Mouse (Mus musculus) ES-Bruce4 (cell line): Measurements from ENCODE around the gene Slc25a33. TPM values are rescaled to one million over a fixed set of nuclear protein-coding genes. Genes with fewer than 3 reads are reported as not detected.

Source experiments
- H3K27ac ChIP-seq: 2 replicates; pipeline ENCODE4 v1.5.1; 2012; ENCODE audit warnings: low read length, inconsistent platforms; ENCODE audit not compliant: insufficient read depth
- H3K27me3 ChIP-seq: 2 replicates; pipeline ENCODE4 v1.6.1; 2012; ENCODE audit warnings: mild to moderate bottlenecking, low read length, inconsistent platforms; ENCODE audit not compliant: control insufficient read depth, poor library complexity, insufficient read depth, severe bottlenecking
- H3K36me3 ChIP-seq: 2 replicates; pipeline ENCODE4 v1.6.1; 2012; ENCODE audit warnings: inconsistent platforms, mild to moderate bottlenecking, low read length, moderate library complexity; ENCODE audit not compliant: control insufficient read depth, poor library complexity, insufficient read depth, severe bottlenecking
- H3K4me1 ChIP-seq: one replicate; pipeline ENCODE4 v1.8.1; 2011; ENCODE audit warnings: low read length; ENCODE audit not compliant: control insufficient read depth, insufficient read depth
- H3K4me3 ChIP-seq: 2 replicates; pipeline ENCODE4 v1.5.1; 2011; ENCODE audit warnings: low read depth, mild to moderate bottlenecking, low read length
- H3K9ac ChIP-seq: 2 replicates; pipeline ENCODE4 v1.6.1; 2012; ENCODE audit warnings: low read depth, mild to moderate bottlenecking, inconsistent platforms; ENCODE audit not compliant: poor library complexity, severe bottlenecking
- H3K9me3 ChIP-seq: replicated peaks from 2 replicates; pipeline ENCODE4 v1.6.1; 2012; ENCODE audit warnings: mild to moderate bottlenecking, low read length, inconsistent platforms; ENCODE audit not compliant: control insufficient read depth, poor library complexity, insufficient read depth, severe bottlenecking
- CTCF ChIP-seq: IDR thresholded peaks from one replicate; pipeline ENCODE4 v1.8.1; 2011; ENCODE audit warnings: low read depth, low read length
- EP300 ChIP-seq: IDR thresholded peaks from 2 replicates; pipeline ENCODE4 v1.6.1; 2011; ENCODE audit warnings: low read depth, low read length; ENCODE audit not compliant: insufficient read depth
- POLR2A ChIP-seq: IDR thresholded peaks from one replicate; pipeline ENCODE4 v1.8.1; 2011; ENCODE audit warnings: low read length; ENCODE audit not compliant: insufficient read depth
- polyA plus RNA-seq: library from polyadenylated mRNA; stranded (reverse); fragments of >200 nt; gene quantifications from 2 replicates; pipeline ENCODE4 v1.2.4, GENCODE M21; 2011; ENCODE audit warnings: low read depth; ENCODE audit not compliant: missing spikeins, insufficient read depth, insufficient read length

Gene Slc25a33
- polyA plus RNA-seq, 1 experiment: 11.9 TPM

DNA sequence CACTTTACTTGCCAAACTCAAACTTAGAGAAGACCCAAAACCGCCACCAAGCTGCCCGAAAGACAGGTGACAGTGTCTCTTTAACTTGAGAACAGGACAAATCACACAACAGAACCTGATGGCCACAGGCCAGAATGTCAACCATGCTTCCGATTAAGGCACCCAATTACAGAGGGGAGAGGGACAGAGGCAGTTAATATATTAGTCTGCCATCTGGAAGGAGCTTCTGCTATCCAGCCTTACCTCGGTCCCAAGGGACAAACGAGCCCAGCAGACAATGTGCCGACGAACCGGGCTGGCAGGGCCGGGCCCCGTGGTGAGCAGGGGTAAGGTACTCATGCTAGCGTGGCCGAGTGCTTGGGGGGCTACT lies 51.1 kb downstream of the Slc25a33 start:
- H3K36me3 ChIP-seq: peaks cover 12% of the 10 kb centered on the region
- TF ChIP-seq CTCF: no peak
- no peaks in the 10 kb centered on the region for H3K27me3 ChIP-seq

DNA sequence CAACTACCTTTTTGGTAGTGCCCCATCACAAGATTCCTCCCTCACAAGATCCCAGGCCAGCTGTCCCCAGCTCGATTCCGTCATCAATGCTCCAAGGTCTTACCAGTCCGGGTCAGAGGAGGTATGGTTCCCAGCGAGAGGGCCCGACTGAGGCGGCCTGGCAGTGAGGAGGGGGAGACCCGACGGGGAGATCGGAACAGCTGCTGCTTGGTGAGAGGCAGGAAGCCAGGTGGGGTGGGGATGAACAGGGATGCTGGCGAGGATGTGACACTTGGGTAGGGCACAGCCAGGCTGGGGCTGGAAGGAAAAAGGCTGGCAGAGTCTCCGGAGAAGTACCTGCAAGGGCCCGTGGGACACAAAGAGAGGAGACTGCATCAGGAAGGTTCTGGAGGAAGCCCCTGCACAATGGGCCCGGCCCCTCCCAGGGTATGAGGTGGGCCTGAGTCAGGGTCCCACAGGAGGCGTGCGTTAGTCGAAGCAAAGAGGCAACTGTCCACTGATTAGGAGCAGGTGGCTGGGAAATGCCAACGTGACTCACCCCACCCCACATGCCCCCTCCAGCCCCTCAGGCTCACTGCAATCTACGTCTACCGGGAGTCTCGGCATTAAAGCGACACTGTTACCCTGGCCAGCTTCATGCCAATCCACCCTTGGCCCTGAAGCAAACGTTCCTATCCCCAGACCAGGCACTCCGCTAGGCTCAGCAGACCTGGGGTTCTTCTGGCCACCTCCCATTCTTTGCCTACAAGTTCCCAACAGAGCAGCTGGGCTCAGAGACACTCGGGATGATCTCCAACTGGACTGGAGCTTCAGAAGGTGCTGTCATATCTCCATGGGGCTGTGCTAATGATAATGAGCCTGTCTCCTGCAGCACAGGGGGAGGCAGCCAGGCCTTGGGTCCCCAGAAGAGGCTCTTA lies 51.7 kb downstream of the Slc25a33 start:
- H3K9me3 ChIP-seq: no peaks in the 10 kb centered on the region
- H3K9ac ChIP-seq: no peak overlapping the region
- no peaks in the 10 kb centered on the region for H3K4me1 ChIP-seq
- TF ChIP-seq POLR2A: no peak
- no peak for TF ChIP-seq CTCF
- TF ChIP-seq EP300: no peak
- no peaks in the 10 kb centered on the region for H3K27me3 ChIP-seq
- no peak overlapping the region for H3K4me3 ChIP-seq
- H3K27ac ChIP-seq: no peak overlapping the region
- H3K36me3 ChIP-seq: peaks cover 17% of the 10 kb centered on the region

More for the DNA sequence above, 51.1 kb downstream of the Slc25a33 start:
- H3K4me3 ChIP-seq: no peak overlapping the region
- no peaks in the 10 kb centered on the region for H3K4me1 ChIP-seq
- no peak overlapping the region for H3K27ac ChIP-seq
- H3K9ac ChIP-seq: no peak overlapping the region
- no peaks in the 10 kb centered on the region for H3K9me3 ChIP-seq

DNA sequence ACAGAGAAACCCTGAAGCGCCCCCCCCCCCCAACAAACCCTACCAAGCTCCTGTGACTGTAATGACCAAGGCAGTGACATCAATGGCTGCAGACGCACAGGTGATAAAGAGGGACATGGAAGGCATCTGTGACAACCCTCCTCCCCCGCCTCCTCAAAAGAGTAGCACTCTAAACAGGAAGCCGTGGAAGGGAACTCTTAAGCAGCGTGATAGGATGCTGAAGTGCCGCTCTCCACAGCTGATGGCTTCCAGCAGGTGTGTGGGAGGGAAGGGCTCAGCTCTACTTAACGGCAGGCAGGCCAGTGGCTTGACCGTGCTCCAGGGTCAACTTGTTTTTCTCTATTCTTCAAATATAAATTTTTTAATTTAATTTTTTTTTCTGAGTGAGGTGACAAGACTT lies 52.9 kb downstream of the Slc25a33 start:
- Histone ChIP-seq H3K27me3 (no peaks in the 10 kb centered on the region), H3K9ac (no peak overlapping the region), H3K4me1 (no peaks in the 10 kb centered on the region), H3K27ac (no peak overlapping the region), H3K4me3 (no peak overlapping the region), H3K36me3 (peaks cover 21% of the 10 kb centered on the region), H3K9me3 (no peaks in the 10 kb centered on the region)
- TF ChIP-seq CTCF (no peak), EP300 (no peak), POLR2A (no peak)

DNA sequence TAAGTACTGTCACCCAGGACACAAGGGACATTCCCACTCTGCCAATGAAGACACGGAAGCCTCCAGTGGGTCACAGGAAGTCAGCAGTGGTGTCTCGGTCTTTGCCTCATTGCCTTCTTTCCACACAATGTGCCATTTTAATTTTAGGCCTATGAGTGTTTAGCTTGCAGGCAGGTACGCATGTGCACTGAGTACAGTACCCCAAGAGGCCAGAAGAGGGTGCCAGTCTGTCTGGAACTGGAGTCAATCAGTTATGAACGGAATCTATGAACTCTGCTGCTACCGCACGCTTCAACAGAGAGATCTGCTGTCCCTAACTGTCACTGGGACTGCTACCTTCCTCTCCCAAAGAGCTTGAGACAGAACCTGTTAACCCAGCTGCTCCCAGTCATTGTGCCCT lies 54.4 kb downstream of the Slc25a33 start:
- Histone ChIP-seq H3K4me1 (no peaks in the 10 kb centered on the region), H3K9ac (no peak overlapping the region), H3K27me3 (no peaks in the 10 kb centered on the region), H3K9me3 (no peaks in the 10 kb centered on the region), H3K27ac (no peak overlapping the region), H3K4me3 (no peak overlapping the region), H3K36me3 (peaks cover 22% of the 10 kb centered on the region)
- no peak for TF ChIP-seq POLR2A
- no peak for TF ChIP-seq EP300
- TF ChIP-seq CTCF: peak; percentile 59

DNA sequence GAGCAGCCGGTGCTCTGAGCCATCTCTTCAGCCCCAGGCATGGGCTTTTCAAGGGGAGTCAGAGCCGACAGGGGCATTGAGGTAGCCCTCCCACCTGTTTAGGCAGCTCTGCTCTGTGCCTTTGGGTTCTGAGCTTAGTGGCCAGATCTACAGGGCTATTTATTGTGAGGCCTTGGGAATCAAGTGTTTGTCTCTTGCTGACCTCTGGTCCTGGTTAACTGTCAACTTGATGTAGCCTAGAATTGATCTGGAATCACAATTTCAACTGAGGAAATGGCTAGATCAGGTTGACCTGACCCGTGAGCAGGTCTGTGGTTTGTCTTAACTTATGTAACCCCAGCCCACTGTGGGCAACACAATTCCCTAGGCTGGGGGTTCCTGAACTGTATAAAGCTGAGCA lies 59.5 kb downstream of the Slc25a33 start:
- no peaks in the 10 kb centered on the region for H3K27me3 ChIP-seq
- H3K36me3 ChIP-seq: peaks cover 19% of the 10 kb centered on the region
- H3K4me3 ChIP-seq: no peak overlapping the region
- no peak overlapping the region for H3K9ac ChIP-seq
- no peaks in the 10 kb centered on the region for H3K9me3 ChIP-seq
- no peak overlapping the region for H3K27ac ChIP-seq
- no peaks in the 10 kb centered on the region for H3K4me1 ChIP-seq
- TF ChIP-seq POLR2A (no peak), EP300 (no peak), CTCF (no peak)

DNA sequence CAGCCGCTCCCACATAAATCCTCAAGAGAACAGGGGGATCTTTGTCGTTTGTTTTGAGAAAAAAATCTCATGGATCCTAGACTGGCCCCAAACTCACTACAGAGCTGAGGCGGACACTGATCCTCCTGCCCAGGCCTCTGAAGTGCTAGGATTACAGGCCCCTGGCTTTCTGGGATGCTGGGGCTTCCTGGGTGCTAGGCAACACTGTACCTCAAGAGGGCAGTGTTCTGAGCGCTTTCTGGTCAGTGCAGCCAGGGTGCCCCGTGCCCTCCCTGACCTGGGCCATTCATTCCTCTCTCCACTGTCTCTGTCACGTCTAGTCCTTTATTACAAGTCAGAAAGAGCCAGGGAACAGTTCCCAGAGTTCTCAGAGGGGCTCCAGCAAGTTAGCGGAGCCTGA lies 62.1 kb downstream of the Slc25a33 start:
- Histone ChIP-seq H3K36me3 (0 out of 2 replicates have a peak, but pooled peaks cover 5% of the 10 kb centered on the region), H3K9me3 (no peaks in the 10 kb centered on the region), H3K4me3 (no peak overlapping the region), H3K27ac (no peak overlapping the region), H3K27me3 (no peaks in the 10 kb centered on the region), H3K4me1 (no peaks in the 10 kb centered on the region), H3K9ac (peak overlapping the region; percentile 30; the same call in 1 of the 2 replicates)
- TF ChIP-seq POLR2A (no peak), CTCF (peak; percentile 84)
